Mouse (Mus musculus) lung, postnatal 10 days (tissue): Measurements from ENCODE around the gene Usp29.
"Not testable (repeated sequence)": the region's sequence is repeated elsewhere in the genome, so short reads cannot be mapped to it uniquely, and the experiment has no call there.

Source experiments
- DNase-seq: peaks from one replicate; pipeline ENCODE4 v3.0.0; 2021

Usp29 gene

GRCm38 (mm10) chr7:6770286-6770685 lies 39.9 kb downstream of the Usp29 start:
- DNase-seq, result no peak

- DNase-seq, result not testable (repeated sequence)
Measured at GRCm38 (mm10) chr7:6773865-6774413, 43.6 kb downstream of the Usp29 start.

- no peak for DNase-seq
Measured at GRCm38 (mm10) chr7:6776314-6777059, 46.1 kb downstream of the Usp29 start.

GRCm38 (mm10) chr7:6777107-6777506 lies 46.7 kb downstream of the Usp29 start:
- peak; percentile 76 for DNase-seq

- DNase-seq, result peak; percentile 24
Measured at GRCm38 (mm10) chr7:6777689-6778088, 47.3 kb downstream of the Usp29 start.

GRCm38 (mm10) chr7:6779172-6779571 lies 48.8 kb downstream of the Usp29 start:
- DNase-seq, result no peak

- DNase-seq, result no peak
Measured at GRCm38 (mm10) chr7:6781541-6781940, 51.2 kb downstream of the Usp29 start.

- no peak for DNase-seq
Measured at GRCm38 (mm10) chr7:6784340-6785073, 54.1 kb downstream of the Usp29 start.

GRCm38 (mm10) chr7:6787000-6787399 lies 56.6 kb downstream of the Usp29 start:
- no peak for DNase-seq

GRCm38 (mm10) chr7:6788101-6788500 lies 57.7 kb downstream of the Usp29 start:
- no peak for DNase-seq

GRCm38 (mm10) chr7:6791286-6792065 lies 61.1 kb downstream of the Usp29 start:
- peak; percentile 13 for DNase-seq

- DNase-seq, result no peak
Measured at GRCm38 (mm10) chr7:6793240-6793639, 62.9 kb downstream of the Usp29 start.

- DNase-seq, result no peak
Measured at GRCm38 (mm10) chr7:6793811-6794210, 63.4 kb downstream of the Usp29 start.

- DNase-seq, result no peak
Measured at GRCm38 (mm10) chr7:6797408-6797807, 67.0 kb downstream of the Usp29 start.

GRCm38 (mm10) chr7:6799105-6799805 lies 68.9 kb downstream of the Usp29 start:
- no peak for DNase-seq

- DNase-seq, result no peak
Measured at GRCm38 (mm10) chr7:6800586-6801441, 70.4 kb downstream of the Usp29 start.

GRCm38 (mm10) chr7:6801642-6802041 lies 71.3 kb downstream of the Usp29 start:
- DNase-seq, result no peak

- no peak for DNase-seq
Measured at GRCm38 (mm10) chr7:6810556-6810955, 80.2 kb downstream of the Usp29 start.

- no peak for DNase-seq
Measured at GRCm38 (mm10) chr7:6814971-6815370, 84.6 kb downstream of the Usp29 start.

GRCm38 (mm10) chr7:6816706-6817376 lies 86.5 kb downstream of the Usp29 start:
- DNase-seq, result no peak

- DNase-seq, result no peak
Measured at GRCm38 (mm10) chr7:6820296-6820695, 89.9 kb downstream of the Usp29 start.
